Mouse (Mus musculus) frontal cortex, postnatal 25 days (tissue): ENCODE data around the gene Cdk5r1.

ENCODE experiments used
- DNase-seq, 2 experiments: peaks; one replicate each; pipeline ENCODE4 v3.0.0; 2022; ENCODE audit warnings: low spot score in 2 of 2

Cdk5r1 gene

DNA sequence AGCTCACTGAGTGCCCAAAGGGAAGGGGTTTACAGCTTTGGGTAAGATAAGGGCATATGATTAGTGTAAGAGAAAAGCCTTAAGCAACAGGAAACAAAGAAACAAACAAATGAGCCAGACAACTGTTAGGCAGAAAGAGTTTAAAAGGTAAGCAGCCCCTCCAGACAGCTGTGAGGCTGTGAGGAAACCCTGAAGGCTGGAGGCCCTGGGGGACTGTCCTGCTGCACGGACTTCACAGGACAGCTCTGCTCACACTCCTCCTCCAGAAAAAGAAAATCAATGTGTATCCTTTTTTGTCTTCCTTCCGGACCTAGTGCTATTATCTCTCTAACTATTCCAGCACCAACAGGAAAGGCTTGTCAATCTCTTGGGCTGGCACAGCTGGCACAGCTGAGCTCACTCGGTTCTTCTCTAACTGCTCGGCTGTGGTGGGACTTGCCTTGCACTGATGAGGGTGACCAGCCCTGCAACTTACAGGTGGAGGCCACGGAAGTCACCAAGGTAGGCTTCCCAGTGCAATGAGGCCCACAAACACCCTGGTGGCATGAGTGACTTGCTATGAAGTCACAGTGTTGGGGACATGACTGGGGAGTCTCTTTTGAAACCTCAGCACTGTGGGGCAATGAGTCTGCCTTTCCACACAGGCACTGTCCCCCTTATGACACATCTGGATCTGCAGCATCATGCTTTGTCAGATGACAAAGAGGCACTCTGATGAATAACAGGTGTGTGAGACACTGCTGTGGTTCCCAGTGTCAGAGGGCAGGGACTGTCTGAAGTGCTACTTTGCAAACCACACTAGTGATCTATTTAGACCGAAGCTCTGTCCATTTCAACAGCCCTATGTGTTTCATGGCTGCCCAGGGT, 27.9 kb downstream of the Cdk5r1 start:
- DNase-seq, result no peak

DNA sequence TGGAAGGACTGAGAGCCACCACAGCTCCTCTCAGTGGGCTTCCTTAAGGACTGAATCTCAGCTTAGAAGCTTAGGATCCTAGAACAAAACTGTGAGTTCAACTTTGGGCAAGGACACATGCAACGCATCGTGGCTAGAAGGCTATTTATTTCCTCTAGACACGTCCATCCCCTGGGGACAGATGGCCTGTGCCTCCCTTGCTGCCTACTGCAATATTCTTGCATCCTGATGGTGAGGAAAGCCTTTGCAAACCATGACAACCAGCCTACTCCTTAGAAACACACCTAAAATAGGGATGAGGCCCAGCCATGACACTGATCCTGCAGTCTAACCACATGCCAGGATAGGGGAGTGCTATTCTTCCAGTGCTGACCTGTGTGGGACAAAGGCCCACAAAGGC, 28.8 kb downstream of the Cdk5r1 start:
- DNase-seq, result no peak

DNA sequence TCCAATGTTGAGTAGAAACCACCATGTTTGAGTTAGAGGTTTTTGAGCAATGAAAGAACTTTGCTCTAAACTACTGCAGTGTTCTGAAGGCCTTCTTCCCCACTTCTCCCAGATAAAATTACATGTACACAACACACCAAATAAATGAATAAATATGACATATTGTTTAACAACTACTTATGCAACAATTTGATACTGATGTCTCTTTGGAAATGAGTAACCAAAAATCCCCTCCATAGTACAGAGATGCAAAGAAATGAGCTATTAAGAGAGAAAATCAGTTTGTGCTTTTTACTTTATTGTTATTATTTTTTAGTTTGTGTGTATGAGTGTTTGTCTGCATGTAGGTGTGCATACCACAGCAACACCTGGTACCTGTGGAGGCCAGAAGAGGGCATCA, 29.7 kb downstream of the Cdk5r1 start:
- no peak for DNase-seq

DNA sequence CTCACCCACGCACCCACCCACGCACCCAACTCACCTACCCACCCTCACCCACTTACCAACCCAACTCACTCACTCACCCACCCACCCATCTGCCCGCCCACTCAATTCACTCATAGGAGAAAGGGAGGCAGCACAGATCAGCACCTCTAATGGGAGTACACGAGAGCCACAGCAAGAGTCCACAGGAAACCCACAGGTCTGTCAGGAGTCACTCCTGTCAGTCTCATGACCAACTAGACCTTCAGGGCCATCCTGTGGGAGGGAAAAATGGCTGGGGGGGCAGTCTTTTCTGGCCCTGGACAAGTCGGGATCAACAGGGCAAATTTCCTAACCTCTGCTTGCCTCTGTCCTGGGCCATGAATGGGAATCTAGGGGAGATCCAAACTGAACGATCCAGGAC, 31.0 kb downstream of the Cdk5r1 start:
- DNase-seq, result no peak

DNA sequence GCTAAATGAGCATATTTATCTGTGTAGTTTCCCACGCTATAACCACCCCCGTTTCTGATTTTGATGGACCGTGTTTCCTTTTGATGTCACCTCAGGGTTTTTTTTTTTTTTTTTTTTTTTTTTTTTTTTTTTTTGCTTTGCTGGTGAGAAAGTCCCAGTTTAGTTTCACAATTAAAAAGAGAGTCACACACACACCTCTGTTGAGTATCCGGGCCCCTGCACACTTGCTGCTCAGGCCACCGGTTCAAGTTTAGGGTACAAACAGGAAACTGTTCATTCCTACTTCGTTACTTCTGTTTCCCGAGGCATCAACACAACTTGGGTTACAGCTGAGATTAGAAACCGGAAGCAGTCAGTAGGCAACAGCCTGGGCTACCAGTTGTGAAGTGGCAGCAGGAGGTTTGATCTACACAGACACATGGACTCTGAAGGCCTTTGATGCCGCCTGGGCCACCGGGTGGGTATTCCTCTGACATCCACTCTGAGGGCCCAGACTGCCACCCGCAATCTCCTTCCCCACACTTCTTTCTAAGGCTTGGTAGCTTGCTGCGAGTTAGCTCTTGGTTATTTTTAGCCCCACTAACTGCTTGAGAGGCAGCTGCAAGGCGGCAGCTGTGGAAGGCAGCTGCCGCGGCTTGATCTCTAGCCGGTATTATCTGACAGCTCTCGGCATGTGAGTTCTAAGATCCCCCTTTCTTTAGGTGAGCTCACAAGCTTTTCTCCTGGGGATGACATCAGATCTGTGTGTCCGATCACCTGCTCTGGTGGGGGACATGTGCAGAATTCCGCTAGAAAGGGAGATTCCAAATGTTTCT, 31.7 kb downstream of the Cdk5r1 start:
- no peak for DNase-seq

DNA sequence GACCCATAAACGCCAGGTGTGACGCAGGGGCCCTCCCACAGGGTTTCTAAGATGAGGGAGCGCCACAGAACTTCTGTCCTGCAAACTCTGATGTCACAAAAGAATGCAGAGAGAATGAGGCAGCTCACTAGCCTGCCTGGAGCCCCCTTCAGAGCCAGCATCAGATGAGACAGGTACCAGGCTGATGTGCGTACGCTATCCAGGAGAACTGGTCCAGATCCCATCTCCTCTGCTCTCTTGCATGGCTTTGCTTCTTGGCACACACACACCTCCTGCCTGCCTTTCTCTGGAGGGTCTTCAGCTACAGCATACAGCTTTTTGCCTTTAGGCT, 32.3 kb downstream of the Cdk5r1 start:
- no peak for DNase-seq

DNA sequence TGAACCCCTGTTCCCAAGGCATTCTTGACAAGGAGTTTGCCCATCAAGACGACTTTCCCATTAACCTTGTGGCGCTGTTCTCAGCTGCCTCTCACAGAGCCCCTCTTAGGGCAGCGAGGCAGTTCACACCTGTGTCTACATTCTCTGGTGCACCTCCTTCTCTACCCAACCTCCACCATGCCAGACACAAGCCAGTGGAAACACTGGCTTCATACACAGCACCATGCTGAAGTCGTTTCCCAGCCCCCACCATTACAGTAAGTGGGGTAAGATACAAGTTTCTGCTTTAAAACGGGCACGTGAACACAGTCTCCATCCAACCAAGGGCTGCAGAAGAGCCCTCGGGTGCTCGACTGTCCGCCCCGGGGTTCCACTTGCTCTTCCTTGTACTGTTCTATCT, 33.3 kb downstream of the Cdk5r1 start:
- DNase-seq, result no peak

DNA sequence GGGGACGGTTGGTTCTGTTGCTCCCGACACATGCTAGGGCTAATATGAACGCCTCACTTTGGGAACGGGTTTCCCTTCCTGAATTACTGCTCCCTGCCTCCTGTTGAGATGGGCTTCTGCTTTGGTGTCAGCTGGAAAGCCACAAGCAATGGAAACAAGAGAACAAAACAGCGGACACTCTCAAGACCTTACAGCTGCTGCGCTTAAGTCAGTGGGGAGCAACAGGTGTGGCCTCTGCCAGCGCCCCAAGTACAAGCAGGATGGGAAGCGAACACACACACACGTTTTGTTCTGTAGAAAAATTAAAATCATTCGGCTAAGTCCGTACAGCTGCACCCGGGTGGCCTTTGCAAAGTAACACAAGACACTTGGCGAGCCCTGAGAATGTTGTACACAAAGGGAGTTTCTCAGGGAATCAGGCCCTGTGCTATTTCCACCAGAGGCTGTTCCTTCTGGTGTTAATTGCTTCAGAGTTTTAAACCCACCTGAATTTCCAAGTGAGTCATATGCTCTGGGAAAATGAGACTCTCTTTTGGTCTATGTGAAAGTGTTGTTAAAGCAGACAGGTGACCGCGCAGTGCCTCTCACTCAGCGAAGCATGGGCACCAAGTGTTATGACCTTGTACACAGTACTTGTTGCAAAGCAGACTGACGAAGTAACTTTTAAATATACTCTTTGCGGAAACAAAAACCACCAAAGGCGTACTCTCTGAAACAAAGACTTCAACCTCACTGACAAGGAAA, 35.7 kb downstream of the Cdk5r1 start:
- DNase-seq, result no peak

DNA sequence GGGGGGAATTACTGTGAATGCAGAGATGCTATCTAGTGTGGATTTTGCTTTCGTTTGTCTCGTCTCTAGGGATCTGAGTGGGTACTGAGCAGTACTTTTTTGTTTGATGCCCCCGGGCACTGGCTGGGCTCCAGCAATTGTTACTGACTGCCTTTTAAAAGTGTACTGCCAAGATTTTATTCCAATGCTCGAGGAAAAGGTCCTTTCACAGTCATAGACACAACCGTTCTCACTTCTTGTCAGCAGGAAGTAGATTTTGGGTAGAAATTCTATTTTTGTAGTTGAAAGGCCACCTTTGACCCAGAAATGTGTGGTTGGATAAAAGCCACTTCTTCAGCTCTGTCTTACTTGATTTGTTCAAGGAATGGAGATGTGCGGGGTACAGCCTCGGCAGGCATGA, 37.0 kb downstream of the Cdk5r1 start:
- DNase-seq, result no peak

DNA sequence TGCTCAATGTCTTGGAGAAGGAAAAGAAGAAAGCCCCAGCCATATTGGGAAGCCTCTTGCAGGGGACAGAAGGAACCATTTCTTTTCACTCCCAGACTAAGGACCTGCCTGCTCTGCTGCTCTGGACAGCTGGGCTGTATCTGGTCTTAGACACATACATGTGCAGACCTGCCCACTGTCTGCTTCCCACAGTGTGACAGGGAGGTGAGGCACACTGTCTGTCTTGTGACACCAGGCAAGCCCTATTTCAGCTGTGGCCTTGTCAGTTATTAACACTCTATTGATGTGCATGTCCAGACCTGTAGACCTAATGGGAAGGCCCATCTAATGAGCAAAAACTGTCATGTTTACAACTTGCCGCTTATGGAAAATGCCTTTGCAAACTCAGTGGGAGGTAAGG, 38.5 kb downstream of the Cdk5r1 start:
- no peak for DNase-seq

DNA sequence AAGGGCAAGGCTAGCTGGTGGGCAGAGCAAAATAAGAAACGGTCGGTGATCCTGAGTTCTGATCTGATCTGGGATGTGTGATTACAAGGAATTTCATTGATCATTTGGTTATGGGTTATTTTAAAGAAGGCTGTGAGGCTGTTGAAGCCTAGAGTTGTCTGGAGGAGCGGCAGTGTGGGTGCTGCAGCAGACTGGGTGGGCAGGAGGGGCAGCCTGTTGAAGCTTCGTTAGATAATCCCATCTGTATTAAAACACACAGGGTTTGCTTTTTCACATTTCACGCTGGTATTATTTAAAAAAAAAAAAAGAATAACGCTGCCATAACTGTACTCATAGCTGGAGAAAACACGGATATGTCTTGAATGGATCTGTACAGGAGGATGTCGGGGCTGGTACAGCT, 39.1 kb downstream of the Cdk5r1 start:
- no peak for DNase-seq

DNA sequence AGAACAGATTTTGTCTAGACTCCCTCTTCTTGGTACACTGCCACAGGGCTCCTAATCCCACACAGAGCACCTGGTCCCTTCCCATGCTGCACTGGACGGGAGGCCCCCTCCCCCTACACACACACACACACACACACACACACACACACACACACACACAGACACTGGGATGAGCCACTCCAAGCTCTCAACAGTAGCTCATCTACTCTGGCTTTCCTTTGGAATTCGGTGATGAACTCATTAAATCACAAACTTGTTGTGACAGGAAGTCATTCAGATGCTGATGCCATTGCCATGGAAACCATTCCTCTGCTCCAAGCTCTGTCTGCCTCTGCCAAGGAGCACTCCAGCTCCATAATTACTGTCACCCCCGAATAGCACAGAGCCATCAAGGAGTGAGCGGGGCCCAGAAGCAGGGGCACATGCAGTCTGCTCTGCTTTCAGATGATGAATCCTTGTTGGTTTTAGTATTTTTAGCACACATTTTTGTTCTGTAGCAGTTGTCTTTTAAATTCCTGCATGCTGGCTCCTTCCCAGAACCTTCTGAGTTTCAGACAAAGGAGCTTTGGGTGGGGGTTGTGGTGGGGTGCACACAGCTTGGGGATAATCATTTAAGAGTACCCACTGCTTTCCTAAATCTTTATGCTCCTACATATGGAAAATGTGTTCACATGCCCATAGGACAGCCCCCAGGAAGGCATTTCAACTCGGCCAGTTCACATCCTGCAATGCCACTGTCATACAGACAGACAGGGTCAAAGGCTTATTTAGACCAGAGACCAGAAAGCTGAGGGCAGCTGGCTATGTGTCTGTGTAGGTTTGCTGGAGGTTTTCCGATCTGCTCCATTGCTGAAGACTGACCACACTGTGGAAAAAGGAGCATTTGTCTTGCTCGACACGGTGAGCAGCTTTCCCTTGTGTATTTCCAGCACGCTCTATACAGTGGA, 41.9 kb downstream of the Cdk5r1 start:
- no peak for DNase-seq

DNA sequence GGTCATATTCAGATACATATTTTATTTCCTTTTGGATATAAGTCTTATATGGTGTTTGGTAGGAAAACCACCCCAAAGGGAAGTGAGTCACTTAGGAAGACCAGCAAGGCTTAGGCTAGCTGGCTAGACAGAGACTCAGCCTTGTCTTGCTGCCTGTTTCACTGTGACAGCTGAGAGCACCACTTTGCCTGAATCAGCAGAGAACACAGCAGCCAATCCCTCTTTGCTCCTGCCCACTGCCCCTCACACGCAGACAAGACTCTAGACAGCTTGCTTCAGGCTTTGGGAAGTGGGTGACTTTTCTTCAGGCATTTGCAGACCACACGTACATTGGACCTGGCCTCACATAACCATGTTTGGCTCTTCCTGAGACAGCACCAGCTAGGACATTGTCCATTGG, 44.3 kb downstream of the Cdk5r1 start:
- DNase-seq, result no peak

DNA sequence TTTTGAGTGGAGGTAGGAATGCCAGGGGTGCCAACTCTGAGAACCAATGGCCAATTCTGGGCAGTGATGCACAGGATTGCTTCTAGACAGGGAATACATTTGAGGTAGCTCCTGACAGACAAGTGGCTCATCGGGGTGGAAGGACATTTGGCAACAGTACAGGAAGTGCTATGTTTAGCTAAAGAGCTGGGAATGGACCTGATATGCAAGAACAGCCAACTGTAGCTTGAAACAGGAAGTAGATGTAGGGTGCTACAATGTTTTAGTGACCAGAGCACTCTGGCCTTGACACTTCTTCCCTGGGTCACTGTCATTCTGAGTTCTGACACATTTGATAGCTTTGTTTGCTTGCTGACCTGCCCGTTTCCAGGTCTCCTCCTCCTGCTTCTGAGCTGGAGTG, 46.0 kb downstream of the Cdk5r1 start:
- DNase-seq, result no peak

DNA sequence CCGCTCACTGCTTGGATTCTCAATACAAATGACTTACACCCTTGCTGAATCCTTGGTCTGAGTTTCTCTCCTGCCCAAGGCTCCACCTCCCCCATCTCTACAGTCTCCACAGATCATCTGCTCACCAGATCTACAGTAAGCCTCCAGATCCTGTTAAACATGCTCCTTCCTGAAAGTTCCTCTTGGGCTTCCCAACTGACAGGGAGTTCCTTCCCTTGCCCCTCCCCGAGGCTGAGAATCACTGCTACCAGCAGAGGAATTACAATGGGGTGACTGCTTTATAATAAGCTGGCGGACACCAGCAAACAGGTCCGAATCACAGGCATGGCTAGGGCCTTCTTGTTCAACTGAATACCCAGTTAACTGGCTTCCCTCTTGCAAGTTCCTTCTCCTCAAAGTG, 46.6 kb downstream of the Cdk5r1 start:
- no peak for DNase-seq

DNA sequence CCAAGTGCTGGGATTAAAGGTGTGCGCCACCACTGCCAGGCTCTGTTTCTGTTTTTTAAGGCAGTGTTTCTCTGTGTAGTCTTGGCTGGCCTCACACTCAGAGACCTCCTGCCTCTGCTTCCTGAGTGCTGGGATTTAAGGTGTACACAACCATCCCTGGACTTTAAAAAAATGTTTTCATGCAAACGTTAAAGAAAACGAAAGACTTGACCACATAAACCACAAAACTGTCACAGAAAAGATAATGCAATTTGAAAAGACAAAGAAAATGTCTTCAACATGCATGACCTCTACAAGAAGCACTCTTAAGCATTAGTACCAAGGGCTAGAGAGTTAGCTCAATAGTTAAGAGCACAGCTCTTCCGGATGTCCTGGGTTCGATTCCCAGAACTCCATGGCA, 47.4 kb downstream of the Cdk5r1 start:
- DNase-seq, result no peak

DNA sequence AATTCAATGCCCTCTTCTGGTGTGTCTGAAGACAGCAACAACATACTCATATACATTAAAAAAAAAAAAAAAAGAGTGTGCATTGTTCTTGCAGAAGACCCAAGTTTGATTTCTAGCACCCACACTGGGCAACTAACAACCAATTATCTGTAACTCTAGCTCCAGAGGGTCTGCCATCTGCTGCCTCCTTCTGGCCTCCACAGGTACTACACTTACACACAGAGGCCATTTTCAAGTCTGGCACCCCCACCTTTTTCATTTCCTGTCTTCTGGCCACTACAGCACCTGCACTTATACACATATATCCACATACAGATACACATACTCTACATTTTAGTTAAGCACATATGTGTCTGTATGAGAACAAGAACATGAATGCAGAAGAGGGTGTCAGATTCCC, 50.9 kb downstream of the Cdk5r1 start:
- no peak for DNase-seq

DNA sequence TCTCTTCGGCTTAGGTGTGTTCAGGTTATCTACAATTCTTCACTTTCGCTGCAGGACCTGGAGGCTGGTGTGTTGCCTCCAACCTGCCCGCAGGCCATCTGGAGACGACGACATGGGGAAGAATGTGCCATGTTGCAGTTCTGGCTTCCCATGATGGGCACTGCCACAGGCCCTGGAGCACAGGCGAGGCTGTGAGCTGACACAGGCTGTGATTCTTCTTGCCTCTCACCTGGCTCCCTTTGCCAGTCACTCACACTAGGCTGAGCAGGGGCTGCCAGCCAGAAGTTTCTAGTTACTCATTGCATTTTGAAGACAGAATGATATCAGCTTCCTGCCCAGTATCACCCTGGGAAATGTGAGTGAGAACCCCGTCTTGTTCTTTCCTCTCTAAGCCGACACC, 52.3 kb downstream of the Cdk5r1 start:
- no peak for DNase-seq
